Mouse (Mus musculus) adrenal gland (tissue): ENCODE measurements around the gene Tgif2.
"Not testable (repeated sequence)": the region's sequence is repeated elsewhere in the genome, so short reads cannot be mapped to it uniquely, and the experiment has no call there.

Experiments used
- intact Hi-C: fragments of 180-260 bp; cut with DNase I; formaldehyde crosslinking; loops from one replicate; pipeline ENCODE4 v1.15.1; 2025

Gene Tgif2

GRCm38 (mm10) chr2:156873629-156874028 lies 33.8 kb downstream of the Tgif2 start:
- intact Hi-C loops, result loop anchor here (5.0 to 10.0 kb wide), 2 partner anchors 124 to 221 kb away; no protein-coding TSS in a partner anchor

GRCm38 (mm10) chr2:156874047-156874759 lies 34.4 kb downstream of the Tgif2 start:
- intact Hi-C loops, result loop anchor here (5.0 to 10.0 kb wide), 2 partner anchors 123 to 221 kb away; no protein-coding TSS in a partner anchor

- intact Hi-C loops, result loop anchor here (5.0 to 10.0 kb wide), 2 partner anchors 122 to 220 kb away; no protein-coding TSS in a partner anchor
These were observed 35.1 kb downstream of the Tgif2 start for GRCm38 (mm10) chr2:156874760-156875510.

- intact Hi-C loops, result loop anchor here (10.0 kb wide), 1 partner anchor 217 kb away; no protein-coding TSS in a partner anchor
These were observed 37.9 kb downstream of the Tgif2 start for GRCm38 (mm10) chr2:156877726-156878125.

GRCm38 (mm10) chr2:156879541-156879940 lies 39.7 kb downstream of the Tgif2 start:
- intact Hi-C loops, result loop anchor here (10.0 kb wide), 1 partner anchor 215 kb away; no protein-coding TSS in a partner anchor

- intact Hi-C loops, result no loop called here
These were observed 42.7 kb downstream of the Tgif2 start for GRCm38 (mm10) chr2:156882431-156883001.

- intact Hi-C loops, result no loop called here
These were observed 44.8 kb downstream of the Tgif2 start for GRCm38 (mm10) chr2:156884396-156885211.

- intact Hi-C loops, result not testable (repeated sequence)
These were observed 45.9 kb downstream of the Tgif2 start for GRCm38 (mm10) chr2:156885666-156886065.

GRCm38 (mm10) chr2:156886084-156886631 lies 46.4 kb downstream of the Tgif2 start:
- intact Hi-C loops, result no loop called here

GRCm38 (mm10) chr2:156887017-156887416 lies 47.2 kb downstream of the Tgif2 start, which contains the start of gene Sla2:
TSS of gene Sla2 (minus strand) at chr2:156887192.
- intact Hi-C loops, result no loop called here

GRCm38 (mm10) chr2:156888490-156888889 lies 48.7 kb downstream of the Tgif2 start:
- intact Hi-C loops, result no loop called here

GRCm38 (mm10) chr2:156892240-156892639 lies 52.4 kb downstream of the Tgif2 start:
- intact Hi-C loops, result no loop called here

GRCm38 (mm10) chr2:156892821-156893220 lies 53.0 kb downstream of the Tgif2 start:
- intact Hi-C loops, result no loop called here

- intact Hi-C loops, result no loop called here
These were observed 54.9 kb downstream of the Tgif2 start for GRCm38 (mm10) chr2:156894496-156895265.

- intact Hi-C loops, result no loop called here
These were observed 56.6 kb downstream of the Tgif2 start for GRCm38 (mm10) chr2:156896384-156896914.

- intact Hi-C loops, result no loop called here
These were observed 57.2 kb downstream of the Tgif2 start for GRCm38 (mm10) chr2:156897034-156897433.

- intact Hi-C loops, result no loop called here
These were observed 58.6 kb downstream of the Tgif2 start for GRCm38 (mm10) chr2:156898374-156898773.

- intact Hi-C loops, result no loop called here
These were observed 59.4 kb downstream of the Tgif2 start for GRCm38 (mm10) chr2:156899184-156899583.

GRCm38 (mm10) chr2:156901344-156901743 lies 61.5 kb downstream of the Tgif2 start:
- intact Hi-C loops, result loop anchor here (10.0 kb wide), 2 partner anchors 93 to 123 kb away; partner anchors contain the start of gene Ndrg3
